Mouse (Mus musculus) liver, postnatal 0 days (tissue): ENCODE data around the gene Lenep. TPM values are rescaled to one million over a fixed set of nuclear protein-coding genes. Genes with fewer than 3 reads are reported as not detected.

Experiments
- ATAC-seq: fragments of 200-750 bp; cut with Nextera tagmentation; 2 replicates; pipeline ENCODE4 v1.8.0; 2017; ENCODE audit warnings: mild to moderate bottlenecking, moderate library complexity
- DNase-seq: peaks from one replicate; pipeline ENCODE4 v3.0.0-alpha.2; 2016
- H3K27ac ChIP-seq: fragments of 300-500 bp; sonication (generic); 2 replicates; pipeline ENCODE4 v1.5.1; 2014; ENCODE audit warnings: antibody characterized with exemption, moderate library complexity, mild to moderate bottlenecking, low read depth
- H3K27me3 ChIP-seq: fragments of 300-500 bp; sonication (generic); 2 replicates; pipeline ENCODE4 v1.6.1; 2014; ENCODE audit warnings: low read length, control low read depth, mixed read lengths; ENCODE audit not compliant: insufficient read depth
- H3K36me3 ChIP-seq: fragments of 300-500 bp; sonication (generic); replicated peaks from 2 replicates; pipeline ENCODE4 v1.6.1; 2014; ENCODE audit warnings: mild to moderate bottlenecking, control low read depth, low read length, moderate library complexity, mixed read lengths; ENCODE audit not compliant: insufficient read depth
- H3K4me1 ChIP-seq: fragments of 300-500 bp; sonication (generic); 2 replicates; pipeline ENCODE4 v1.6.1; 2014; ENCODE audit warnings: antibody characterized with exemption, mild to moderate bottlenecking, control low read depth; ENCODE audit not compliant: insufficient read depth
- H3K4me2 ChIP-seq: fragments of 300-500 bp; sonication (generic); 2 replicates; pipeline ENCODE4 v1.6.1; 2014; ENCODE audit warnings: low read depth, mild to moderate bottlenecking, low read length, moderate library complexity, mixed read lengths
- H3K4me3 ChIP-seq: fragments of 300-500 bp; sonication (generic); 2 replicates; pipeline ENCODE4 v1.5.1; 2014; ENCODE audit warnings: low read depth, low read length
- H3K9ac ChIP-seq: fragments of 300-500 bp; sonication (generic); replicated peaks from 2 replicates; pipeline ENCODE4 v1.6.1; 2014; ENCODE audit warnings: mild to moderate bottlenecking, moderate library complexity
- H3K9me3 ChIP-seq: fragments of 300-500 bp; sonication (generic); 2 replicates; pipeline ENCODE4 v1.6.1; 2016; ENCODE audit warnings: mild to moderate bottlenecking, control low read depth, low read length, mixed read lengths
- CTCF ChIP-seq: sonication (generic); IDR thresholded peaks from 2 replicates; pipeline ENCODE4 v1.5.1; 2016; ENCODE audit warnings: antibody characterized with exemption, low read depth
- EP300 ChIP-seq: IDR thresholded peaks from 2 replicates; pipeline ENCODE4 v1.6.1; 2016; ENCODE audit warnings: antibody characterized with exemption, low read depth, mild to moderate bottlenecking
- WGBS: fragments of 180-500 bp; shearing (Covaris S2); extraction: QIAGEN DNeasy Blood & Tissue Kit; methylation state at CpG from one replicate; pipeline ENCODE4 v1.1.7; 2014; ENCODE audit not compliant: insufficient replicate concordance; 5-methylcytosine and 5-hydroxymethylcytosine counted together
- polyA plus RNA-seq: library from polyadenylated mRNA; unstranded; fragments of >200 nt; fragmentation: Nextera tagmentation; extraction: Ambion mirVana; gene quantifications from 2 replicates; pipeline ENCODE4 v1.2.1, GENCODE M21; 2015

Lenep gene
- polyA plus RNA-seq, 1 experiment from 2014 or later = not detected

DNA sequence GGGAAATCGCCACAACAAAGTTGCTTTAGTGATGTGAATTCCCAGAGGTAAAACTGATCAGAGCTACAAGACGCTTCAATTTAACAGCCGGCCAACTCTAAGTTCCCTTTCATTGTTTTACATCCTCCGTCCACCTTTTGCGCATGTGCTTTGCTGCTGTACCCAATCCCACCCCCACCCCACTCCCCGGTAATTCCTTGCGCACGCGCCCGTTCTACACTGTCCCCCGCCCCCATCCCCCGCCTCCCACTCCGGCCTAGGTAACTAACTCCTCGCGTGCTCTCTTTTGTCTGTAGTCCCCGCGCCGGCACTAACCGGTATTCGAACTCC is 15.2 kb upstream of the Lenep start:
- TF ChIP-seq CTCF = no peak
- TF ChIP-seq EP300 = 0 out of 2 replicates have a peak, but pooled peaks have one; percentile 3
- peak overlapping the region; percentile 73 for H3K9ac ChIP-seq
- no peaks in the 10 kb centered on the region for H3K27me3 ChIP-seq
- under 1% methylated on average over 20 of the region's 20 CpGs for WGBS
- peak overlapping the region; percentile 67 for H3K4me3 ChIP-seq
- H3K36me3 ChIP-seq = peaks cover 27% of the 10 kb centered on the region
- peak; percentile 11 for ATAC-seq
- H3K4me2 ChIP-seq = peak overlapping the region; percentile 96
- peaks cover 39% of the 10 kb centered on the region for H3K4me1 ChIP-seq
- H3K27ac ChIP-seq = peak overlapping the region; percentile 97
- DNase-seq = no peak
- H3K9me3 ChIP-seq = no peaks in the 10 kb centered on the region

DNA sequence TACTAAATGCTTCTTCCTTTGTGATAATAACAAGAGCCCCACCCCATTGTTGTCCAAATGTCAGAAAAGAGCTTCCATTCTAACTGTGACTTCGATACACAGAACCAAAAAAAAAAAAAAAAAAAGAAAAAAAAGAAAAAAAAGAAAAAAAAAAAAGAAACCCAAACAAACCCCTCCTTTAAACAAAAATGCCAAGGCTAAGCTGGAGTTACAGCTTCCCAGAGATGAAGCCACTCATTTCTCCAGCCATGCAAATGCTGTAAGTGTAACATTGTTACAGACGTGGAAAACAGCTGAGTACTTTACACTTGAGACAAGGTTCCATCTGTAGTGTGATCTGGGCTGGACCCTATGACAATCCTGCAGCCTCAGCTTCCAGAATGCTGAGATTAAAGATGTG is 14.5 kb upstream of the Lenep start:
- H3K9ac ChIP-seq = peak overlapping the region; percentile 73
- H3K9me3 ChIP-seq = no peaks in the 10 kb centered on the region
- peaks cover 27% of the 10 kb centered on the region for H3K36me3 ChIP-seq
- WGBS = 16% methylated on average over 2 of the region's 2 CpGs
- TF ChIP-seq EP300 = no peak
- TF ChIP-seq CTCF = no peak
- H3K27ac ChIP-seq = peak overlapping the region; percentile 97; the same call in 1 of the 2 replicates
- peak overlapping the region; percentile 96 for H3K4me2 ChIP-seq
- peaks cover 35% of the 10 kb centered on the region for H3K4me1 ChIP-seq
- H3K4me3 ChIP-seq = peak overlapping the region; percentile 67
- DNase-seq (no peak), ATAC-seq (no peak)
- H3K27me3 ChIP-seq = no peaks in the 10 kb centered on the region

GRCm38 (mm10) chr3:89416158-89416557 is 13.6 kb upstream of the Lenep start:
- ATAC-seq (no peak), DNase-seq (no peak)
- WGBS = 97% methylated on average over 8 of the region's 8 CpGs
- H3K4me1 ChIP-seq = peaks cover 28% of the 10 kb centered on the region
- no peaks in the 10 kb centered on the region for H3K9me3 ChIP-seq
- peak overlapping the region; percentile 96; the same call in 1 of the 2 replicates for H3K4me2 ChIP-seq
- no peak overlapping the region for H3K9ac ChIP-seq
- no peaks in the 10 kb centered on the region for H3K27me3 ChIP-seq
- no peak for TF ChIP-seq EP300
- no peak for TF ChIP-seq CTCF
- no peak overlapping the region for H3K4me3 ChIP-seq
- H3K27ac ChIP-seq = no peak overlapping the region
- peaks cover 27% of the 10 kb centered on the region for H3K36me3 ChIP-seq

DNA sequence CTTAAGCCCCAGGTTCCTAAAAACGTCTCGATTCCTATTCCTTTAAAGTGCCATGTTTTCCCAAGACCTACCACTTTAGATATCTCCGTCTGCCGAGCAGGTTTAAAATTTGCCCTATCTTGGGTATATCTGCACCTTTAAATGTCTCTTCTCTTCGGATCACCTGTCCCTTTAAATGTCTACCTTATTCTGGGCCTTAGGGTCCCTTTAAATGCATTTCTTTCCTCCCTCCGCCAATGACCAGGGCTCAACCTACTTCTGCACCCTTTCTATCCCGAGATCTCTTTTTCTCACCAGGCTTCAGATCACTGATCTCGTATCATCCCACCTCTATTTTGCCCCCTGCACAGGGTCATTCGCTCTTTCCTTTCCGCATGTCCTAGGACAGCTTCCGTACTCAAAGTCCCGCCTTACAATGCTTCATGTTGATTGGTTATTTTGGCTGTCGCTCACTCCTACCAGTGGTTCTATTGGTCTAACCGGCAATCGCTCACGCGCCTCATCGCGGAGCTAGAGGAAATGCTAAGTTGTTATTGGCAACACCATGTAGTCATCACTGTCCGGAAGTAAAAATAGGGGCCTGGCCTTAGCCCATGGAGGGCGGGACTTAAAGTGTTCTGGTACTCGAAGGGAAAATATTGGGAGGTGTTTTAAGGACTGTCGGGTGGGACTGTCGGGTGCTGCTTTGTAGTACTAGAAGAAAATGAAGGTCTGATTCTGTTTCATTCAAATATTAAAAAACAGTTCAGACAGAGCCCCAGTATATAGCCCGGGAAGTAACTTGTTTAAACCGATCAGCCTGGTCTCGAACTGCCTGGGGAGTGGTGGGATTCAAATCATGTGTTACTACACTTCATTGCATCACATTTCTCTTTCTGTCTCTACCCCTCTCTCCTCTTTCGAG is 9.1 kb upstream of the Lenep start, which contains the start of gene Flad1:
TSS of gene Flad1 (minus strand) at position 381 of the 904 bp plus-strand sequence.
- Histone ChIP-seq H3K9ac (peak within 1 kb of the TSS; percentile 46), H3K27me3 (no peaks in the 10 kb centered on the region), H3K27ac (peak within 1 kb of the TSS; percentile 70), H3K36me3 (peaks cover 36% of the 10 kb centered on the region), H3K4me2 (peak within 1 kb of the TSS; percentile 67), H3K4me1 (peaks cover 20% of the 10 kb centered on the region), H3K9me3 (no peaks in the 10 kb centered on the region), H3K4me3 (peak within 1 kb of the TSS; percentile 63)
- TF ChIP-seq CTCF = no peak
- peak; percentile 89 for TF ChIP-seq EP300
- 3% methylated on average over 28 of the region's 28 CpGs for WGBS
- DNase-seq (peak; percentile 96), ATAC-seq (peak; percentile 98)

DNA sequence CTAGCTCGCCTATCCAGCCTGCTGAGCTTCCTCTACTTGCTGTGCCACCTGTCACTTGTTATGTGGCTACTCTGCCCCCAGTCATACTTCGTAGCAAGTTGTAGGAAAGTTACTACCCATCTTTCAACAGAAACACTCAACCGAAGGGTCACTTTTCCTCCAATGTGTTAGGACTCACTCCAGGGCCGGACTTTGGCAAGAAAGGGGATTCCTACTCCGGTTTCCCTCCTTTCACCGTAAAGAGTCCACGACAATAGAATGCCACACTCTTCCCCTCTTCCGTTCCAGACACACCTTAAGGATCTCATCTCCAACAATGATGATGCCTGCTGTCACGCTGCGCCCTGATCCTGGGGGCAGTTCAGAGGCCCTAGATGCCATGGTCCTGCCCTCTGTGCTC is 8.3 kb upstream of the Lenep start:
- no peak for TF ChIP-seq CTCF
- TF ChIP-seq EP300 = no peak
- Histone ChIP-seq H3K27ac (peak overlapping the region; percentile 42), H3K9me3 (no peaks in the 10 kb centered on the region), H3K9ac (peak overlapping the region; percentile 46), H3K4me2 (peak overlapping the region; percentile 67), H3K36me3 (peaks cover 30% of the 10 kb centered on the region), H3K4me1 (peaks cover 18% of the 10 kb centered on the region), H3K27me3 (no peaks in the 10 kb centered on the region), H3K4me3 (peak overlapping the region; percentile 63)
- DNase-seq (no peak), ATAC-seq (no peak)
- 69% methylated on average over 10 of the region's 10 CpGs for WGBS

- H3K36me3 ChIP-seq = peaks cover 31% of the 10 kb centered on the region
- peak overlapping the region; percentile 26; the same call in 1 of the 2 replicates for H3K4me2 ChIP-seq
- no peaks in the 10 kb centered on the region for H3K9me3 ChIP-seq
- no peak overlapping the region for H3K9ac ChIP-seq
- ATAC-seq (peak; percentile 8; the same call in 1 of the 2 replicates), DNase-seq (no peak)
- H3K4me1 ChIP-seq = peaks cover 18% of the 10 kb centered on the region
- WGBS = 75% methylated on average over 3 of the region's 3 CpGs
- no peaks in the 10 kb centered on the region for H3K27me3 ChIP-seq
- TF ChIP-seq EP300 = no peak
- no peak for TF ChIP-seq CTCF
- peak overlapping the region; percentile 66 for H3K27ac ChIP-seq
- no peak overlapping the region for H3K4me3 ChIP-seq
These were observed 7.1 kb upstream of the Lenep start for GRCm38 (mm10) chr3:89409701-89410100.
